Mouse (Mus musculus) heart, adult 8-10 months (tissue): ENCODE measurements around the gene Cntn1. TPM values are rescaled to one million over a fixed set of nuclear protein-coding genes. Genes with fewer than 3 reads are reported as not detected.

Experiments used
- total RNA-seq, 4 experiments: library from RNA; stranded (reverse); gene quantifications; 2 replicates each; pipeline ENCODE4 v1.2.4; 2022

The Cntn1 gene
- total RNA-seq, 4 experiments from 2014 or later, result 0.05 to 0.09 (median 0.07) TPM

Other genes starting within 250 kb of the Cntn1 start
- gene Smgc, start 212.9 kb upstream of the Cntn1 start, total RNA-seq, result not detected